Mouse (Mus musculus): Measurements from ENCODE around the gene Osbpl7.

- no peak for TF ChIP-seq CTCF (IDR thresholded peaks at IDR 0.05; ENCODE audit: borderline replicate concordance, insufficient read depth, low read depth, low read length)
- TF ChIP-seq POLR2A (IDR thresholded peaks at IDR 0.05; ENCODE audit: borderline replicate concordance, insufficient read depth, low read length), result no peak
Observed at GRCm38 (mm10) chr11:97052219-97052646, 1.8 kb downstream of the Osbpl7 start.
